Mouse (Mus musculus) testis, adult 2 months (tissue): ENCODE data around the gene Tmem140.

Experiments used
- CTCF ChIP-seq: fragments of 200-500 bp; IDR thresholded peaks from 2 replicates; pipeline ENCODE4 v1.5.1; 2012; ENCODE audit warnings: low read depth, mild to moderate bottlenecking, inconsistent platforms, low read length, moderate library complexity; ENCODE audit not compliant: control insufficient read depth, insufficient read depth, insufficient replicate concordance
- POLR2A ChIP-seq: fragments of 200-500 bp; IDR thresholded peaks from 2 replicates; pipeline ENCODE4 v1.6.1; 2012; ENCODE audit warnings: low read depth, mild to moderate bottlenecking, inconsistent platforms, low read length, moderate library complexity; ENCODE audit not compliant: control insufficient read depth

GRCm38 (mm10) chr6:34862791-34863403 is at the start of gene Tmem140:
- TF ChIP-seq POLR2A: 0 out of 2 replicates have a peak, but pooled peaks have one; percentile 40
- TF ChIP-seq CTCF: no peak
